Mouse (Mus musculus) lung, postnatal 25 days (tissue): ENCODE measurements around the gene Brpf1.

Experiments
- DNase-seq: peaks from one replicate; pipeline ENCODE4 v3.0.0; 2022; ENCODE audit warnings: low spot score

Gene Brpf1

GRCm38 (mm10) chr6:113306986-113307349, at the start of gene Brpf1:
TSS of gene Brpf1 (plus strand) at chr6:113307137.
- no peak for DNase-seq

DNA sequence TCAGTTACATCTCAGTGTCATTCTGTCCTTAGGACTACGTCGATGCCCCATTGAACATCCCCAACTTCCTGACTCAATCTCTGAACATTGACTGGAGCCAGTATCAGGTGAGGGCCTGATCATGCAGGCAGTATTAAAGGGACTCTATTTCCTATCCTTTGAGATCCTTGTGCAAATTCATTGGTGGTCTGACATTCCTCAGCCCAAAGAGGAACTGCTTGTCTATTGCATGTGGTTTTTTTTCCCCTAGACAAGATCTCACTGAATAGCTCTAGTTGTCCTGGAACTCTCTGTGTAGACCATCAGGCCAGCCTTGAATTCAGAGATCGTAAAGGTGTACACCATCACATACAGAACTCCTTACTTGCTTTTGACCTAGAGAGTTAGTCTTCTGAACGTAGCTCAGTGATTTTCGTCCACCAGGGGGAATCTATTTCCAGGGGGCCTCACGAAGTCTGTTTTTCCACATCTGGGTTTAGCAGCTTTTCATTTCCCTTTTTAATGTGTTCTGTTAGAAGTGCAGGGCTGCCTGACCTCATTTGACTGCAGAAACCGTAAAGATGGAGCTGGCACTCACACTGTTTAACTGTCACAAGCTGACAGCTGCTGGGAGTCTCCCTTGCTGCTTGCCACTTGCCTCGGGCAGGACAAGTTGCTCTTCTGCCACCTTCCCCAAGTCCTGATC, 45.6 kb upstream of the Brpf1 start:
- no peak for DNase-seq

DNA sequence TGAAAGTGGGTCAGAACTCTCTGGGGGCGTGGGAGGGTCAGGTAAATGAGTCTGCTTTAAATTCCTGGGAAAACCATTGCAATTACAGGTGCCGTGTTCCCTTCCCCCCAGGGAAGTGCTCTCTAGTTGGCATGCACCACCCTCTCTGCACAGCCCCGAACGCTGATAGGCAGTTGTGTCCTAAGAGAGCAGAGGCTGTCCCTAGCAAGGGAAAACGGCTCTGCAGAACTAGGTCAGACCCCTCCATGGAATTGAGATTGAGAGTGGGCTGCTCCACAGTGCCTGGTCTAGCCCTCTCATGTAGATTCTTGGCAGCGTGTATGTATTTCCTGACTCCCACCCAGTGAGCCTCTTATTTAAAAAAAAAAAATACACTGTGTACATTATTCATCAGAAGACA, 43.4 kb upstream of the Brpf1 start:
- no peak for DNase-seq

GRCm38 (mm10) chr6:113264429-113264828, 42.5 kb upstream of the Brpf1 start:
- no peak for DNase-seq

DNA sequence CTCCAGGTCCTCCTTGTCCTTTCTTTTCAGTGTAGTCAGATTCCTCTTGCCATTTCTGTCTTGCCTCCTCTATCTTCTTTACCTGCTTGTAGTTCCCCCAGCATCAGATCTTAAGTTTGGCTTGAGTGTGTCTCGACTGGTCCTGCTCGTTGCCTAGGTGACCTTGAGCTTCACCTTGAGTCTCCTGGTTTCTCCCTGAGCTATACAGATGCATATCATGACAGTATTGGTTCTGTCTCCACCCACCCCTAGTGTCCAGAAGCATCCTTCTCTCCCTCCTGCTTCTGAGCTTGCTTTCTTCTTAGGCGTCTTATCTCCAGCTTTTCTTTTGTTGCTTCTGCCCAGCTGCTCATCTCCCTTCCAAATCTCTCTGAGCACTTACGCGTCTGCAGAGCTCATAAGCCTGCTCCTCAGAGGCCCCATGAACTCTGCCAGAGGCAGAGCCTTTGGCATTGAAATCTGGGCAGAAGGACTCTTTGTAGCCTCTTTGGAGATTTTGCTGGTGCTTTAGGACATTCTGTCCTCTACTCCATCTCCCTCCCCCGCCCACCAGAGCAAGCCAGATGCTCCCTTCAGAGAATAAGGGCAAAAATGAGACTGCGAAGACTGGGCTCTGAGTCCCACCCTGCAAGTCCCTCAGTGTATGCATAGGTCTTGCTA, 39.8 kb upstream of the Brpf1 start:
- DNase-seq: no peak

DNA sequence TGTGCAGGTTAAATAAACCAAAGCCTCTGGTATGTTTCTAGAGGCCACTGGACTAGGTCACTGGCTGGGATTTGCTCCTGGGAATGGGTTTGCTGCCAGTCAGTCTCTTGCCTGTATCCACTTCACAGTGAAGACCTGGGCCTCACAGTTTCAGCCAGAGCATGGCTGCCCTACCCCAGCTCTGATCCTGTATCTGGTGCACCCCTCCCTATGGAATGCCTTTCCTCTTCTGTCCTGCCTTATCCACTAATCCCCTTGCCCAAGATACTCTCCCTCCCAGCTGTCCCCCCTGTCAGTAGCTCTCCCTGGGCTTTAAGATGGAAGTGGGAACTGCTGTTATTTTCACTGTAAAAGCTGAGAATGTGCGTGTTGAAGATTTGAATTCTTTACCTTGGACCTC, 38.9 kb upstream of the Brpf1 start:
- no peak for DNase-seq

DNA sequence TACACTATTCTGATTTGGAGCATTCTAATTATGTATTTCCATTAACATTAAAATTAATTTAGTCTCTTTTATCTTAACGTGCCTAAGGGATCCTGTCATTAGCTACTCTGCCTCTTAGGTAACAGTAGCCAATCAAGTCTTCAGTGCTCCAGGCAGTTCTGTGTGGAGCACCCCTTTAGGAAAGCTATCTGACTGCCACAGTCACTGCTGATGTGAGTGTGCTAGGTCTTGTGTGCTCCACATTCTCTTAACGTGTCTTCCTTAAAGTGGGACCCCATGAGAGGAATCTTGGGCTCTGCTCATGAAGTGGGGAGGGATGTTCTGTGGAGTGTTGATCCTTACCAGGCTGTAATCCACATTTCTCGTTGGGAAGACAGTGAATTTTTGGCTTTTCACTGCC, 34.6 kb upstream of the Brpf1 start:
- DNase-seq: no peak

DNA sequence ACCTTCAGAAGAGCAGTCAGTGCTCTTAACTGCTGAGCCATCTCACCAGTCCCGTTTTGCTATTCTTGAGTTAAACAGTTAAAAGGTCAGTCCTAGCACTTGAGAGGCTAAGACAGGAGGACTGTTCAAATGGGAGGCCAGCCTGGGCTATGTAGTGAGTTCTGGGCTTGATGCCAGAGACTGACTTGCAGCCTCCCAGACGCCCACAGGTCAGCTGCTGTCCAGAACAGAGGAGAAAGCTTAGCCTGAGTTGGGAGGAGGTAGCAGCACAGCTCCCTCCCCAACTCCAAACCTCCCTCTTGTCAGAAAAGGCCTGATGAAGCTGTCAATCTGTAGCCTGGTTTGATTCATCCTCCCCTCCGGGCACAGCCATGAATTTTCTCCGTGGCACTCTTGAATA, 30.1 kb upstream of the Brpf1 start:
- DNase-seq: no peak

DNA sequence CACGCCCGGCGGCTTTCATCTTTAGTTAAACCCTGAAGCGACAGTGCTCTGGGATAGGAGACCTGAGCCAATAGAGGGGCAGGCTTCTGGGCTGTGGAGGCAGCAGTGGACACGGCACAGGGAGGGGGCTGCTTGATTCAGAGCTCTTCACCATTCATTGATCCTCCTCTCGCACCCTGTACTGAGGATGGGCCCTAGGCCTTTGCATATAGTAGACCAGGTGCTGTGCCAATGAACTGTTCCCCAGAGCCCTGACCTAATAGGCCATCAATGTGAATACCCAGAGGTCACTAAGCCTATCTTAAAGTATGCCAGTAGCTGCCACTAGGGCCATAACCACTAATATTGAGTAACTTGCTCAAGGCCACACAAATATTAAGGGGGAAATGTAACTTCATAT, 25.3 kb upstream of the Brpf1 start:
- no peak for DNase-seq

DNA sequence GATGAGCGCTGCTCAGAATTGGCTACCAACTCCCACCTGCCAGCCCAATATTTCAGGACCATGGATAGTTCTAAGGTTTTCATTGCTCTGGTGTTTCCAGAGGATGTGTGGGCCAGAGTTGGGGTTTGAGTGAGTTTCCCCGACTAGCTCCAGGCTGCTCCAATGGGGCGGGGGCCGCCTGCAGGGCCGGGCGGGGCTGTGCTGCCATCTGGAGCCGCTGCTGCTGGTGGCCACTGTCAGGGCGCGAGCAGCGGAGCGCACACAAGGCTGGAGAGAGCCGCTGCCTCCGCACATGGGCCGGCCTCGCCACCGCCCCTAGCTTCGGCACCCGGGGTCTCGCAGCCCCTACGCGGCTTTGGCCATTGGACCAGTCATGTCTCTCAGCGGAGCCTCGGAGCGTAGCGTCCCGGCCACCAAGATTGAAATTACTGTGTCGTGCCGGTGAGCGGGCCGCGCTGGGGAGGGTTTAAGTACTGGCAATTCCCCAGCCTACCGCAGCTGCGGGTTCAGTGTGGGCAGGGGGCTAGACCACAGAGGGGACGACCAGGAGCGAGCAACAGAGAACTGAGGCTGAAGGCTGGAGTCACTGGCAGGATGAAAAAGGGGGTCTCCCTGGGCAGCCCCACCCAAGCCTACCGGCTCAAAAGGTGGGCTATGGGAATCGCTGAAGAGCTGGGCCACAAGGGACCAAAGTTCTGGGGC, 24.7 kb upstream of the Brpf1 start, which contains the start of gene Cpne9:
Gene Cpne9, plus strand, starts transcription at position 207 of the 702 bp plus-strand sequence.
- no peak for DNase-seq

DNA sequence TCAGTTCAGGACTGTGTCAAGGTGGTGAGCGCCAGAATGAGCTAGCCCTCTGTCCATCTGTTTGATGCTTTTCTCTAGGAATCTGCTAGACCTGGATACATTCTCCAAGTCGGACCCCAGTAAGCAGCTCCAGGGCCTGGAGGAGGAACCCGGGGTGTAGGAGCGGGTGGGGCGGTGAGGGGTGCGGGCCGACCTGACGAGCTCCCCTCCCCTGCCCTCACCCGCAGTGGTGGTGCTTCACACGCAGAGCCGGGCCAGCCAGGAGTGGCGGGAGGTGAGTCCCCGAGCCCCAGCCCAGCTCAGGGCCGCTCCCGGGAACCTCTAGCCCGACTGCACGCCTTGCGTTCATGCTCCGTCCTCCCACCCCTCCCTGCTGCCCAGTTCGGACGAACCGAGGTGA, 24.0 kb upstream of the Brpf1 start:
- no peak for DNase-seq

GRCm38 (mm10) chr6:113283500-113283899, 23.4 kb upstream of the Brpf1 start:
- DNase-seq: no peak

DNA sequence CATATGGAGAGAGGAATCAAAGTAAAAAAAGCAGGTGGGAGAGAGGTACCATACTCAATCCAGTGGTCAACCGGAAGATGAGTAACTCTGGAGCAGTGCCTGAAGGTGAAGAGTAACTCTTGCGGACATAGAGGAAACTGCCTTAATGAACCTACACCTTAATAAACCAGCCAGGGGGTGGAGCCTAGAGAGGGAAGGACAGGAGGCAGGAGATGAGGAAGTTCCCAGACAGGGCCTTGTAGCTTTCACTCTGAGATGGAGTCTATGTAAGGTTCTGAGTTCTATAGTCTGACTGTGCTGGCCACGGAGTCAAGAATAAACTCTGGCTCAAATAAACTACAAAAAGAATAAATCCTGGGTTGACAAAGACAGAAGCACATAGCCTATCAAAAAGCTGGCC, 22.0 kb upstream of the Brpf1 start:
- DNase-seq: no peak

- no peak for DNase-seq
Observed at GRCm38 (mm10) chr6:113286316-113286715, 20.6 kb upstream of the Brpf1 start.

GRCm38 (mm10) chr6:113287236-113287635, 19.7 kb upstream of the Brpf1 start:
- no peak for DNase-seq

DNA sequence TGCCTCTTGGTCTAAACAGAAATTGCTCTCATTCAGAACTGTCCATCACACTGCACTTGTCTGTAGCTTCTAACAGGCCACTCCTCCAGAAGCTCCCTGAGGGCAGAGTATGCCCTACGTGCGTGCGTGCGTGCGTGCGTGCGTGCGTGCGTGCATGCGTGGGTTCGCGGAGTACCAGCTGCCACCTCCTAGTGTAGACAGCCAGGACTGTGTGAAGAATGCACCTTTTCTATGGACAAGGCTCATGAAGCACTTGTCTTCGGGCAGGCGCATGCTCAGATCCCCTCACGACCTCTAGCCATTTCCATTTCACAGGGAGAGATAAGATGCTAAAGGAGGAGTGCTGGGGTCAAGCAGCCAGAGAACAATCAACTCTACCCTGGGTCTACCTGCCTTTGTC, 17.6 kb upstream of the Brpf1 start:
- DNase-seq: no peak

DNA sequence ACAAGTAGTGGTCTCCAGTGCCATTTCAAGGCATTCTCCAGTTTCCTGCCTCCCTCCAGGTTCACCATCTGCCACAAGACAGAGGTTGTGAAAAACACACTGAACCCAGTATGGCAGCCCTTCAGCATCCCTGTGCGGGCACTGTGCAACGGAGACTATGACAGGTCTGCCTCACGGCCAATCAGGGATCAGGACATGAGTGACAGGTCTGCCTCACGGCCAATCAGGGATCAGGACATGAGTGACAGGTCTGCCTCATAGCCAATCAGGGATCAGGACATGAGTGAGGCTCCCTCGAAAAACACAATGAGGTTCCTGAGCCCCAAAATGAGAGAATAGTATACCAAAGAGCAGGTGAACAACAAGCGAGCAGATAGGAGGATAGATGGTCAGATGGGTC, 16.6 kb upstream of the Brpf1 start:
- no peak for DNase-seq

GRCm38 (mm10) chr6:113292938-113293337, 14.0 kb upstream of the Brpf1 start:
- no peak for DNase-seq

DNA sequence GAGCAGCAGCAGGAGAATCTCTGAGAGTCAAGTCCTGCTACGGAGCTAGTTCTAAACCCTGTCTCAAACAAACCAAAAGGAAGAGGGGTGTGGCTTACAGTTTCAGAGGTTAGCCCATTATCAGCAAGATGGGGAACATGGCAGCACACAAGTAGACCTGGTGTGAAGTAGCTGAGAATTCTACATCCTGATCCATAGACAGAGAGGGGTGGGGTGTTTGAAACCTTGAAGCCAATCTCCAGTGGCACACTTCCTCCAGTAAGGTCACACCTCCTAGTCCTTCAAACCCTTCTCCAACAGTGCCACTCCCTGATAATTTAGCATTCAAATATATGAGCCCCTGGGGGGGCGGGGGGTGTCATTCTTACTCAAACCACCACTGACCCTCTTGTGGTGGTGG, 10.9 kb upstream of the Brpf1 start:
- DNase-seq: no peak

- DNase-seq: no peak
Observed at GRCm38 (mm10) chr6:113296639-113297038, 10.3 kb upstream of the Brpf1 start.

DNA sequence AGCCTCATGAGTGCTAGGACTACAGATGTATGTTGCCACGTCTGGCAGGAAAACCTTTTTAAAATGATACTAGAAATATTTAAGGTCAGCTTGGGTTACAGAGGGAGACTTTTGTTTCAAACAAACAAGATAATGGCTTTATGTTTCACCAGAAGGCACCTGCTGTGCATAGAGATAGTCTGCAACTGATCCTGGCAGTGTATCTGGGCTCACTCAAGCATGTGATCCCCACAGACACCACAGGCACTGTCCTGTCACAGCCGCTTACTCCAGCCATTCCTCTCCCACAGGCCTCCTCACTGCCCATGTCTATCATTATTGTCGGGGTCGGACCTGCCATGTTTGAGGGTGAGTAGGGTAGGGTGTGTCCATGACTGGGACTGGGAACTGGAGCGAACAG, 5.6 kb upstream of the Brpf1 start:
- DNase-seq: no peak

- DNase-seq: peak; percentile 47
Observed at GRCm38 (mm10) chr6:113302258-113302657, 4.7 kb upstream of the Brpf1 start.

- peak; percentile 100 for DNase-seq
Observed at GRCm38 (mm10) chr6:113306322-113306985, 483 bp upstream of the Brpf1 start.
